Mouse (Mus musculus) adrenal gland, postnatal 25 days (tissue): Measurements from ENCODE around the gene Gm28053. TPM values are rescaled to one million over a fixed set of nuclear protein-coding genes. Genes with fewer than 3 reads are reported as not detected.
A peak's percentile ranks its signal among the peaks of the same experiment; 100 is the strongest.

Source experiments
- DNase-seq: peaks from one replicate; pipeline ENCODE4 v3.0.0; 2021; ENCODE audit warnings: mixed read lengths
- total RNA-seq: library from RNA; stranded (reverse); gene quantifications from 2 replicates; pipeline ENCODE4 v1.2.3, GENCODE M21; 2021

The Gm28053 gene
- total RNA-seq, 1 experiment from 2014 or later = 6.7 TPM

GRCm38 (mm10) chr6:48692962-48693361 lies 25.4 kb upstream of the Gm28053 start:
- no peak for DNase-seq

GRCm38 (mm10) chr6:48696830-48697554 lies 21.4 kb upstream of the Gm28053 start:
- no peak for DNase-seq

GRCm38 (mm10) chr6:48697555-48697930 lies 20.9 kb upstream of the Gm28053 start:
- DNase-seq = no peak

- no peak for DNase-seq
Observed at GRCm38 (mm10) chr6:48698066-48698856, 20.1 kb upstream of the Gm28053 start.

GRCm38 (mm10) chr6:48698888-48699287 lies 19.5 kb upstream of the Gm28053 start:
- no peak for DNase-seq

- DNase-seq = no peak
Observed at GRCm38 (mm10) chr6:48700251-48701075, 17.9 kb upstream of the Gm28053 start.

- no peak for DNase-seq
Observed at GRCm38 (mm10) chr6:48702146-48702545, 16.3 kb upstream of the Gm28053 start.

- no peak for DNase-seq
Observed at GRCm38 (mm10) chr6:48702601-48703000, 15.8 kb upstream of the Gm28053 start.

- no peak for DNase-seq
Observed at GRCm38 (mm10) chr6:48704146-48704545, 14.3 kb upstream of the Gm28053 start.

GRCm38 (mm10) chr6:48706130-48706529 lies 12.3 kb upstream of the Gm28053 start:
- DNase-seq = no peak

GRCm38 (mm10) chr6:48720326-48720725 lies 1.9 kb downstream of the Gm28053 start:
- no peak for DNase-seq

- DNase-seq = no peak
Observed at GRCm38 (mm10) chr6:48723468-48723867, 5.1 kb downstream of the Gm28053 start.

GRCm38 (mm10) chr6:48725476-48725875 lies 7.1 kb downstream of the Gm28053 start:
- DNase-seq = no peak

- no peak for DNase-seq
Observed at GRCm38 (mm10) chr6:48727761-48728160, 9.4 kb downstream of the Gm28053 start.

GRCm38 (mm10) chr6:48732864-48733304 lies 14.5 kb downstream of the Gm28053 start:
- no peak for DNase-seq

- no peak for DNase-seq
Observed at GRCm38 (mm10) chr6:48733660-48734059, 15.3 kb downstream of the Gm28053 start.

GRCm38 (mm10) chr6:48737053-48737452 lies 18.6 kb downstream of the Gm28053 start:
- DNase-seq = no peak

GRCm38 (mm10) chr6:48737688-48738087 lies 19.3 kb downstream of the Gm28053 start:
- DNase-seq = no peak

- peak; percentile 24 for DNase-seq
Observed at GRCm38 (mm10) chr6:48738961-48739779, 20.8 kb downstream of the Gm28053 start, which contains the start of gene Gimap1. Gimap1 (plus strand) TSS chr6:48739054.

- DNase-seq = no peak
Observed at GRCm38 (mm10) chr6:48739780-48740055, 21.3 kb downstream of the Gm28053 start.

GRCm38 (mm10) chr6:48740501-48741169 lies 22.2 kb downstream of the Gm28053 start:
- DNase-seq = no peak
